Mouse (Mus musculus) kidney, adult 2 months (tissue): ENCODE measurements around the gene Ncoa3.

ENCODE experiments used
- CTCF ChIP-seq: fragments of 200-500 bp; conservative IDR thresholded peaks from 2 replicates; pipeline ENCODE4 v1.5.1; 2011; ENCODE audit warnings: low read depth, mild to moderate bottlenecking, control low read depth, low read length, moderate library complexity, mixed read lengths; ENCODE audit not compliant: insufficient read depth, insufficient read length
- POLR2A ChIP-seq: fragments of 200-500 bp; IDR thresholded peaks from one replicate; pipeline ENCODE4 v1.6.1; 2011; ENCODE audit warnings: low read depth, low read length, control low read depth

DNA sequence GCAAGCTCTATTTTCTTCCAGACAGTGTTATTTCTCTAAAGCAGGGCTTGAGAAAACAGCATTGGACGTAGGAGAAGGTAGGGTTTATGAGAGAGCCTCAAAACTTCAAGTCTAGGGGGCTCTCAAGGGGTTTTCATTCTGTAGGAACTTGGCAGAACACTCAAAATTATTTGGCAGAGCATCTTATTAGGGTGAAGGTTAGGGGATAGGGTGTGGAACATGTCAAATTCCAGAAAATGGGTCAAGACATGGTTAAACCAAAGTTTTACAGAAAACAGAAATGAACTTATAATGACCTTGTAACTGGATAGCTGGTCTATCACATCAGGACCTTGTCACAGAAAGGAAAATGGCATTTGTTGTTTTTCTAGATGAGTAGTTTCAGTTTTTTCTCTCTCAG, 69.6 kb downstream of the Ncoa3 start:
- TF ChIP-seq CTCF (no peak), POLR2A (no peak)
